Mouse (Mus musculus): ENCODE results near the gene Prkar1b.

The Prkar1b gene

DNA sequence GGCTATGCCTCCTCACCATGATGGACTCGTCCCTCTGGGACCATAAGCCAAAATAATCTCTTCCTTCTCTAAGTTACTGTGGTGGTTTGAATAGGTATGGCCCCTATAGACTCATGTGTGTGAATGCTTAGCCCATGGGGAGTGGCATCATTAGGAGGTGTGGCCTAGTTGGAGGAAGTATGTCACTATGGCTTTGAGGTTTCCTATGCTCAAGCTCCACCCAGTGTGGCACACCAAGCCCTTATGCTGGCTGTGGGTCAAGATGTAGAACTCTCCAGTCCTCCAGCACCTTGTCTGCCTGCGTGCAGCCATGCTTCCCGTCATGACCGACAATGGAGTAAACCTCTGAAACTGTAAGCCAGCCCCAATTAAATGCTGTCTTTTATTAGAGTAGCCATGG, 4.1 kb downstream of the Prkar1b start:
- DNase-seq, result no peak

DNA sequence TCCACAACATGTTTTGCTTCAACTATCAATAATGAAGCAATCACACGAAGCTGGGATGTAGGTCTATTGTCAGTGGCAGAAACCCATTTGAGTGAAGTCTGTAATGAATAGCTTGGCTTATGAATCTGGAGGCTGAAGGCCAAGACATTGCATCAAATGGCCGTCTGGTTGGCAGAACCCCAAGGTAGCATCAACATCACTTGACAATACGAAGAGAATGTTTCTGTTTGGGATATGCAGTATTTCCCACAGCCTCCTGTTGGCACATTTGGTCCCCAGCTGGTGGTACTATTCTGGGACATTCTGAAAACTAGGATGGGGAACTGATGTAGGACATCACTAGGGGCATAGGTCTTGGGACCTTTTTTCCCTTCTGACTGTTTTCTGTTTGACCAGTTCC, 5.9 kb downstream of the Prkar1b start:
- no peak for DNase-seq

DNA sequence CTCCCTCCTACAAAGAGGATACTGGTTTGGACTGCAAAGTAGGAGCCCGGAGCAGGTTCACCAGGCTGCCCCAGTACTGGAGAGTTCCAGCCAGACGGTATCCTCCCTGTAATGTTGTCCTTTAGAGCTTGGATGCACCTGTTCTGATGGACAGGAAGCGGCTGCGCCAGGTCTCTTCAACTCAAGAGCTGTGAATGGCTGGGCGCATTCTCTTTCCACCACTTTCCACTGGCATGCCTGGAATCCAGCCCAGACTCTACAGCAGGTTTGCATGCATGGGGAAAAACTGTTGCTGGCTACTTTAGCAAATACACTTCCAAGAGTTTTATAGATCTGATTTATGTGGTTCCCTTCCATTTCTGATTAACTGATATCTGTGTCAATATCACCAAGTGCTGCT, 8.5 kb downstream of the Prkar1b start:
- DNase-seq, result no peak

DNA sequence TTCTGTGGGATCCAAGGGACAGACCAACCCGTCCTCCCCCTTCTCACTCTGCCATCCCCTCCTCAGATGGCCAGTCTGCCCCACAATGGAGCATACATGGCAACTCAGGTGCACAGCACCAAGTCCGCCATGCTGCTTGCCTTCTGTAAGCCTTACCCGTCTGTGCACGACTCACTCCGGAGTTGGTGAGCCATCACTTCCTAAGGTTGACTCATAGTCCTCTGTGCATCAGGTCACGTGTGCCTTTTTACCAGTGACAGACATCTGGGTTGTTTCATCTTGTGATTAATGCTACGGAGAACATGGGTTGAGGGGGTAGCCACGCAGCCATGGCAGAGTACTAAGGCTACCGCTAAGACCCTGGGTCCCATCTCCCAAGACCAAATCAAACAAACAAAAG, 9.2 kb downstream of the Prkar1b start:
- no peak for DNase-seq

DNA sequence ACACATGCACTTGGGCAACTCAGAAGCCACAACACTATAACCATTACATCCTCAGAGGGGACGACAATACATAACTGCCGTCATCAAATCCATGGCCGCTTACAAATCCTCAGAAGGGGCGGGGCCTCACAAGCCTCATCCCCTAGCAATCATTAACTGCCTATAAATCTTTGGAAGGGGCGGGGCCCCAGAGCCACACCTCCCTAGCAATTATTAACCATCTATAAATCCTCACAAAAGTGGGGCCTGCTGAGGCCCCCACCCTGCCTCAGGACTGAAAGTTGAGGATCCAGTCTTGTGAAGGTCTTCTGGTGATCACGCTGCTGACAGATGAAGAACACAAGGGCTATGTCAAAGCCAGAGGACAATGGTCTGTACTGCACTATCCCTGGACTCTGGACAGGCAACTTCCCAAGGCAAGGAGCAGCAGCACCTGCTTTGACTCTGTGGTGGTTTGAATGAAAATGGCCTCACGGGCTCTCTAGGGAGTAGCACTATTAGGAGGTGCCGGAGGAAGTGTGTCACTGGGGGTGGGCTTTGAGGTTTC, 10.8 kb downstream of the Prkar1b start:
- no peak for DNase-seq

DNA sequence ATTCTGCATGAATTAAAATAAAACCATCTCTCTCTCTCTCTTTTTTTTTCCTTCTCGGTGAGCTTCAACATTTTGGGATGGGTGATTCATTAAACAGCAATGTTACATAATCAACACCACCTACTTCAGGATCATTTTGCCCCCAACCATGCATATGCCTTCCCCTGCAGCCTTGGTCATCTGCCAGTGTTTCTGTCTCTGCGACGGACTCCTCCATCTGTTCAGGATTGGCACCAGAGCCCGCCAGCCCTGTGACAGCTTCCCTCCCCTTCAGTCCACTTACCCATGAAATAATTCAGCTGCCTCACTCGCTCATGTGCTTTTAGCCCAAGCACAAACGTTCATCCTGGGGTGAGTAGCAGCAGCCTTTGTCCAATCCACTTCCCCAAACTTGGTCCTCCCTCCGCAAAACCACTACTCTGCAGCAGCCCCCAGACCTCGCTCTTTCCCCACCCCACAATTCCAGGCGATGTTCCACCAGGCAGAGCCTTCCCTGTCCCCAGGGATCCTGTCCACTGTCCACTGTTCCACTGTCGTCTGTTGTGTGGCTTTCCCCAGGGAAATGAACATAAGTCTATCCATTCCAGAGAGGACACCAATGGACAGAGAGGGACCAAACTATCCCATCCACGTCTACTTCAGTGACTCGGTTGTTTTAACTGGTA, 11.4 kb downstream of the Prkar1b start:
- no peak for DNase-seq

DNA sequence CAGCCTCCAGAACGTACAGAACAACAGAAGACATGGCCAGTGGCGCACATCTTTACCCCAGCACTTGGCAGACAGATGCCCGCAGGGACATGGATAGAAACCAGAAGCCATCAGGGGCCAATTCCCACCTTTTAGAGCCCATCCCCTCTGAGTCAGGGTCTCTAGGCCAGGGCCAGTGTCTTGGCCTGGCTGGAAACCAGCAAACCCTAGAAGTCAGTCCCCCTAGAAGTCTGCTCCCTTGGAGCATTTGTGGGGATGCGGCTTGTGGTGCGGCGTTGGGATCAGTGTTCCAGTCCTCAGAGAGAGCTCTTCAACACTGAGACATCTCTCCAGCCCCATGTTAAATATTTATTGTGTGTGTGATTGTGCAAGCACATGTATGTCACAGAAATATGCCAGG, 12.6 kb downstream of the Prkar1b start:
- DNase-seq, result no peak

DNA sequence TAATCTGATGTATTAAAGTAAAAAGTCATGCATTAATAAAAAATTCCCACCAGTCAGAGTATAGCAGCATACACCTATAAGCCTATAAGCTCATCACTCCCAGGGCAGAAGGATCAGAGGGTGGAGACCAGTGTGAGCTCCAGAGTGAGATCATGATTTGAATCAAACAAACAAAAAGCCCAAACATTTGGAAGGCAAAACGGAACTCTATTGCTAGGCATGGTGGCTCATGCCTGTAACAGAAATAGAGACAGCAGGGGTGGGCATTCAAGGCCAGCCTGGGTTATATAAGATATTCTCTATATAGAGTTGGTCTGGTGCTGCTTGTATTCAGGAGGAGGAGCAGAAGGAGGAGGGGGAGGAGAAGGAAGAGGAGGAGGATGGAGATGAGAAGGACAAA, 13.5 kb downstream of the Prkar1b start:
- DNase-seq, result no peak

DNA sequence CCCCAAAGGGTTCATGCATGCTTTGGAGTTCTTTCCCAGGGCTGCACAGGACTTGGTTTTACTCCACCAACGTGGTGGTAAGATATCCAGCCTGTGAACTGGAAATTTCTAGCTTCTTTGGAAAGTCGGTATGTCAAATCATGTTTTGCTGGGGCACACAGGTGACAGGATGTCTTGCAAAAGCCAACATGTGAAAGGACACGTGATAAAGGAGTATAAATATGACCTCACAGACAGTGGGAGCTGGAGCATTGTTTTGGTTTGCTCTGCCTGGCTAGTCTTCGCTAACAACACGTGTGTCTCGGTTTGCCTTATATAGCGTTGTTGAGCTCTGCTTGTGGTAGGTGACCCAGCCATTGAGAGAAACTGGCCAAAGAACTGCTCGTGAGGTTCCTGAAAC, 15.3 kb downstream of the Prkar1b start:
- DNase-seq, result no peak

DNA sequence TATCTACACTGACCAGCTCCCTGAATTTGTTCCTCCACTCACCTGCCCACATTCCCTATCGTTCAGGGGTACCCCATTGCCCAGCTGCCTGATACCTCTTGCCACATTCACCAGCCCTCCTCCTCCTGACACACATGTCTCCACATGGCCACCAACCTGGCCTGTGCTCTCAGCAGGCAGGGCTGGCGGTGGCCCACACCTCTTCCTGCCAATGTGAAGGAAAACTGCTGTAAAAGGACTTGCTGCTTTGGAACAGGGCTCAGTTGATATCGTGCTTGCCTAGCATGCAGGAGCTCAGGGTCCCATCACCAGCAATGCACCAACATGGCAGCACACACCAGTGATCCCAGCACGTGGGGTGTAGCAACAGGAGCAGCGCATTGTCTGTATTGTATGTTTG, 19.4 kb downstream of the Prkar1b start:
- no peak for DNase-seq

DNA sequence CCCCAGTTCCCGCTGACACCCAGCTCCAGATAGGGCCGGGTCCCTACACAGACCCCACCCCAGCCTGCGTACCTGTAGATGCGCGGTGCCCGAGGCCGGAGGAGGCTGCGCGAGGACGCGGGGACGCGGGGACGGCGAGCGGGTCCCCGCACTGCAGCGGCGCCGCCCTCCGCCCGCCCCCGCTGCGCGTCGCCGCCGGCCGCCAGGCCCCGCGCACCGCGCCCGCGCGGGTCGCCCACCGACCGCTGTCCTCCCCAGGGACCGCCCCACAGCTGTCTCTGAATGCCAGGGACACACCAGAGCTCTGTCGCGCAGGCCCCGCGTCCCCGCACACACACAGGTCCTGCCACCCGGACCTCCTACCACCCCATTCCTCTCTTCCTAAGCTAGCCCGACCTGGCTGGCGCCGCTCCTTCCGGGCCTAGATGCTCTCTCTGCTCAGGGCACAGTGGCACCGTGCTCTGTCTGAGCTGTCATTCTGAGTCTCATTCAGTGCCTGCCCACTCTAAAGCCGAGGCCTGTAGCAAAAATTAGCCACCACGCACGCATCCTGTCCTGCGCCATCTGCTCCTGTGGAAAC, 20.1 kb downstream of the Prkar1b start:
- DNase-seq, result no peak

DNA sequence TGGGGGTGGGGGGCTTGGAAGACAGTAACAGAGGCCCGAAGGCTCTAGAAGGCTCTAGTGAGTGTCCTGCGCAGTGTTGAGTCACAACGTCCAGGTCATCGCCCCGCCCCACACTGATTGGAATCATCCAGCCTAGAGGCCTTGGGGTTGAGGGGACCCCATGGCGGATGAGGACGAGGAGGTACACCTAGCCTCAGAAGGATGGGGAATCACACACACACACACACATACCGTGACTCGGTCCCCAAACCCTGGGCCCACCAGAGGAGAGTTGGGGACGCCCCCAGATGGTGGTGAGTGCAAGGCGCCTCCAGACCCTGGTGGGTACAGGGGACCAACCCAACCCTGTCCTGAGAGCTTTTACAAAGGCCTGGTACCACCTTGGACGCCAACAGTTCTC, 20.7 kb downstream of the Prkar1b start:
- DNase-seq, result no peak

DNA sequence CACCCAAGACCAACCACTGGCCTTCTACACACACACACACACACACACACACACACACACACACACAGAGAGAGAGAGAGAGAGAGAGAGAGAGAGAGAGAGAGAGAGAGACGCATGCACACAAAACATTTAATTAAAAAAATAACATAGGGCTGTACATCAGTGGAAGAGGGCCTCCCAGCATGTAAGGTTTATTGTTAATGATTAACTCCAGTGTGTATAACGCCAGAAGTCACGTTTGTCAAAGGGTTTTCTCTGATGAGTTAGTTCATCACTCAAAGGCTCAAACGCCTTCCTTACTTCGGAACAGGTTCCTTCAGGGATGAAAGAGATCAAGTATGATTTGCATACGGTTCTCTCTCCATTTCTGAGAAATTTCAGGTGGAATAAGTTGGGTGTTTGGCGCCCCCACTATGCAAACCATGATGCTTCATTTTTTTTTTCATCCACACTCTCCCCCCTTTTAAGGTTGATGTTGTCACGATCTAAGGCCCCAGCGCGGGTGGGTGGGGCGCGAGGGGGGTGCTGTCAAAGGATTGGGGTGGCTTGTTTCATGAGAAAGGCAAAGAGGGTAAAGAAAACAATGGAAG, 21.2 kb downstream of the Prkar1b start:
- DNase-seq, result no peak

DNA sequence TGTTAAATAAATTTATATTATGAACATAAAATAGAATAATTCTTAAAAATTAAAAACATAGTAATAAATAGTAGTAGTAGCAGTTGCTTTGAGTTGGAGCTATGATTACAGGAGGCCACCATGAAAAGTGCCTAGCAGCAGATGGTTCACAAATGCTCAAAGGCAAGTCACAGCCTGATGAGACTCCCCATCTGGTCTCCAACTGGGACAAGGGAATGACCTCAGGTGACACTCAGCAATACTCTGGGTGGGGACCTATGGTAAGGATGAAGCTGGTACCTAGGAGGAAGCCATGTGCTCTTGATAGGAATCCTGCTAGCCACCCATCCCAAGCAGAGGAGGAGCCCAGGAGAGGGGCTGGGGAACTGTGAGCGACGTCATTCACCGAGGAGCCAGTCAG, 24.1 kb downstream of the Prkar1b start:
- no peak for DNase-seq

DNA sequence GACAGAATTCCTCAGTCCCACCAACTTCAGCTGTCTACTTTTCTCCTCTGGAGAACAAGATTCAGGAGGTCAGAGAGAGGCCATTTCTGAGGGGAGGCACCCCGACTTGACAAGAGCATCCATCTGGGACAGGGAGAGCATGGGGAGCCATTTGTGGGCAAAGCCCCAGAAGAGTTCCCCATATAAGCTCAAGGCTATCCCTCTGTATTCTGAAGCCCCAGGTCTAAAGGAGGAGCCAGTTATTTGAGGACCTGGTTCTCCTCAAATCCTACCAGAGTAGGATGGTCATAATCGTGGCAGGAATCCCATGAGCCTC, 30.9 kb downstream of the Prkar1b start:
- DNase-seq, result no peak

DNA sequence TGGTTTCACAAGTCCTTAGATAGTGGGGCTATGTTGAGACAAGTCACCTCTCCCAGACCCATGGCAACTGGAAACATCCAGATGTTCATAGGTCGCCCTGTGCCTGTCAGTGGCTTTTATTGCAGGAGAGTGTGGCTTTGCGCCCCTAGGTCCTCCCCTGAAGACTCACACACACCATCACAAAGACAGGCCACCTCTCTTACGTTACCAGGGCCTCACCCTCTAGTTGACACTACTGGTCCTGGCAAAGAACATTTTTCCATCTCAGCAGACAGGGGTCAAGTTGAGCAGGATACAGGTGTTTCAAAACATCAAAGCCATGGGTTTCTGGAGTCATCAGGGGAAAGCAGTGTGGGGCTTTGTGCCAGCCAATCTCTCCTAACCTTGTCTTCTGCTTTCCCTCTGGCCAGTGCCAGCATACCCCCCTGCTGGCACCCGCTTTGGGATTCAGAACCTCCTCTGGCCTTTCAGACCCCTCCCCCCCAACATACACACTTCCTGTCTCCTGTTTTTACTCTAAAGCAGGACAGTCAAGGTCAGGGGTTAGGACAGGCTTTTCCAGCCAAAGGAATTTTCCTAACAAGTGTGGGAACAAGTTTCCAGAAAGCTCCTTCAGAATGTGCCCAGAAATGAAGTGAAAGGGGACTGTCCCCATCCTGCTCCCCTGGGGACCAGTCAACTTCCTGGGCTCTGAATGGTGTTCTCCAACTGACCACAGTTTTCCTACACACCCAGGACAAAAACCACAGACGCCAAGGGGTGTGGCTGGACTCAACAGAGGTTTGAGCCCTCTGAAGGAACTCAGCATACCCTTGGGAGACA, 31.5 kb downstream of the Prkar1b start:
- DNase-seq, result no peak

DNA sequence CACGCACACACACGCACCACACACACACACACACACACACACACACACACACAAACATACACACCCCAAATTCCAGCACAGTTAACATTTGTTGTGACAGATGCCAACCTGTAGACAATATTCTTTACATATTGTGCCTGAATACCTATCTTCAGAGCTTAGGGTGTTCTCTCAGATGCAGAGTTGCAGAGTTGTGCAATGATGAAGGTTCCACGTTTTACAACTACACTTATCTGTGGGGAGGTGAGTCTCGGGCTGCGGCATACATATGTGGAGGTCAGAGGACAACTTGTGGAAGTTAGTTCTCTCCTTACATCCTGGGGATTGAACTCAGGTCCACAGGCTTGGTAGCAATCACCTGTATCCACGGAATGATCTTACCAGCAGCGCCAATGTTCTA, 34.3 kb downstream of the Prkar1b start:
- no peak for DNase-seq

DNA sequence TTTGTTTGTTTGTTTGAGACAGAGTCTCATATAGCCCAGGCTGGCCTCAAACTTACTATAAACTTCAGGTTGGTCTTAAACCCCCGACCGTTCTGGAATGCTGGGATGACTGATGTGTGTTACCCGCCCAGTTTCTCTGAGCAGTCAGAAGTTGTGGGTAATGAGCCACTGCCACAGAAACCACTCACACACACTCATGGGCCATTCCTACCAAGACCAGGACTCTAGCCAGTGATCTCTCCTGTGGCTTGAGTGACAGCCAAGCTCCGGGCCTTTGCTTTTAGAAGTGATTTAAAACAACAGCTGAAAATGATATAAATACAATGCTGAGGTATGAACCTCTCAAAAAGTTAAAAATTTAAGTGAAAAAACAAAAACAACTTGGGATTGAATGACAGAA, 34.9 kb downstream of the Prkar1b start:
- no peak for DNase-seq

DNA sequence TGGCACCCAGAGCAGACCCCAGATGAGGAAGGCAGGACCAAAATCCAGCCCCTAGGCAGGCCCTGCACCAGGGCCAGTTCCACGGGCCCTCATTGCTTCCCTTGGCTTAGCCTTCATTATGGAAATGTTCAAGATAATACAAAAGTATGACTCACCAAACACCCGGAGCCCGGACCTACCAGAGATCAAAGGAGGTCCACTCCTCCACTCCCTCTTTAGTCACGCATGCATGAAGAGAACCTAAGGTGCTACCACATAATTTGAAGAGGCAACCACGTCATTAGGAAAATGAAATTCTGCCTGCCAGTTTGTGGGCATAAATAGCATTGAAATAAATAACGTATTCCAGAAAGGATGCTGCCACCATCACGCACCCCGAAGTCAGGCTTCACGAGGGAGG, 37.4 kb downstream of the Prkar1b start:
- no peak for DNase-seq

DNA sequence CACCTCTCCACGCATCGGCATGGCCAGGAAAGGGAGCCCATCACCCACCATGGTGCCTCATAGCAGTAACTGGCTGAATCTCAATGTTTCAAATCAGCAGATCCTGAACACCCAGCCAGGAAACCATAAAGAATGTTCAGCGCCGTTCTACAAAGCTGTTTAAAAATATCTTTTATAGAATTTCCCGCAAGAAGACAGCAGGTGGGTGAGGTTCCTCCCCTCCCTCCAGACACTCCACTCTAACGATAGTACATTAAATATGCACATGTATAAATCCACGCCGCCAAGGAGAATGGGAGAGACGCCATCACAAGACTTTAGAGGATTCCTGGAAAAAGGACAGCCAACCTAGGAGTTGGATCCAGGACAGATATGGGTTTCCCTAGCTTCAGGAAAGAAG, 37.8 kb downstream of the Prkar1b start:
- DNase-seq, result no peak

DNA sequence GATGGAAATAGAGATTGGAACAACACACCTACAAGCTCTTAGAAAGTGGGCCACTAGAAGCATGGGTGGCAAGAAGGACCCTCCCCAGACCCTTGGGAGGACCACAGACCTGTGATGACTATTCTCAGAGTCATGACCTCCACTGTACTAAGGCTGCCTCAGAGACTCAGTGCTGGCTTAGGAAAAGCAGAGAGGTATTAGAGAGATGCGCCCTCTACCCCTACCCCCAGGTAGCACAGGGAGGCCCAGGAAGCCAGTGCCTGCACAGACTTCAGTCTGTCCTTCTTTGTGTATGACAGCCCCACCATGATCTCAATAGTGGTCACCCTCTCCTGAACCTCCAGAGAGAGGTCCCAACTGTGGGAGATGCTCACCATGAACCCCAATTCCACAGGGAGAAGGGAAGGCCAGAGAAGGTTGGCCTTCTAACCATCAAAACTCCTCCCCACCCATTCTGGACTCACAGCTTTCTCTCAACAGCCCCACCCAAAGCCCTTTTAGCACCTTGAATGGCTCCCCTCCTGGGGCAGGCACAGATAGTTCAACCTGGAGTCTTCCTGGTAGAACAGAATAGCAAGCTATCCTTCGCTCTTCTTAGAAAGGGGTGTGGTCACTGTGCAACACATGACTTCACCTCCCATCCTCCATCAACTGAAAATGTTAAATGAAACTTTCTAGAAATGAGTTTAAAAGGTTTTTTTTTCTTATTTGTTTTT, 39.5 kb downstream of the Prkar1b start:
- DNase-seq, result peak; percentile 14

DNA sequence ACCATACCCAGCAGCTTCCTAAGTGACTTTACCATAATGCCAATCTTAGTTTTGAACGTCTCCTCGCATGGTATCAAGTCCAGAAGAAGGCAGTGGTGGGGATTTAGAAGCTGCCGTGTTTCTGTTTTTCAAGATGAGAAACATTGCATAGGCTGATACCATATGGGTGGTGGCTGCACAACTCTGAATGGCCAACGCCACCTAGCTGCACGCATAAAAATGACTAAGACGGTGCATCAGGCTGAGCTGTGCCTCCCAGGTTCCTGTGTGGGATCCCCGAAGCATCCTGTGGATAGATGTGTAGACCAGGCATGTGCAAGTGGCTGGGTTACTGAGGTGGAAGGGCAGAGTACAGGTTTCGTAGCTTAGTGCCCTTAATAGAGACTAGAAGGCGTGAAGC, 42.0 kb downstream of the Prkar1b start:
- peak; percentile 14 for DNase-seq

DNA sequence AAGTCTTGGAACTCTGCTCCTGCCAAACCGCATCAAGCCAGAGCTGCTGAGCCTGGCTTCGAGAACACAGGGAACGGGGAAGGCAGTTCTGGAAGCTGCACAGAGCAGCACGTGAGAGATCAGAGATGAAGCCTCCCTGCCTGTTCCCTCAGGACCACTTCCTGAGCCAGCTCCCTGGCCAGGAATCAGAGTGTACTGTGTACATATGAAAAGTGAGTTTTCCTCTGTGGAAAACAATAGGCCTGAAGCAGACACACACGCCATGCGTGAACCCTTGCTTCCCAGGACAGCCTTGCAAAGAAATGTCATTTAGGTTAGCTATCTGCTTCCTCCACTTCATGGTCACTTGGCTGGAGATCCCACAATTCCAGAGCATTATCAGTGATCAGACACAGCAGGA, 48.0 kb downstream of the Prkar1b start:
- no peak for DNase-seq
